ENCODE assay signal across 8 mouse cellular contexts in genomic region chr13:34462808-34463511, GRCm38 (mm10).
DNase-seq lines count a peak whose midpoint lies in the region; ATAC-seq and TF ChIP-seq lines count a peak whose summit lies in the region.
"Had no signal": no experiment of that assay in that cellular context is flagged by ENCODE, and none has a peak within 500 bp of the region (broad histone marks: within the 10 kb centered on the region; RNA-seq: fewer than 3 reads in every experiment).

No protein-coding gene starts in this region.

- TF ChIP-seq POLR2A in myocyte (IDR thresholded peaks at IDR 0.05; ENCODE audit: insufficient read length, low read depth), result no peak

- no peak overlapping the region for H3K4me2 ChIP-seq in lung, embryonic 14.5 days
- H3K4me2 ChIP-seq in forebrain, embryonic 16.5 days (ENCODE audit: low read length), result no peak overlapping the region
- no peak overlapping the region for H3K4me2 ChIP-seq in kidney, embryonic 14.5 days (replicated peaks; ENCODE audit: low read depth, low read length)
- H3K4me2 ChIP-seq in myocyte (ENCODE audit: low read depth), result peak overlapping the region; percentile 53

- H3K36me3 ChIP-seq in lung, embryonic 14.5 days (ENCODE audit: insufficient read depth), result no peaks in the 10 kb centered on the region
- no peaks in the 10 kb centered on the region for H3K36me3 ChIP-seq in forebrain, embryonic 16.5 days (ENCODE audit: control insufficient read depth, insufficient read depth)
- no peaks in the 10 kb centered on the region for H3K36me3 ChIP-seq in kidney, embryonic 14.5 days (ENCODE audit: control insufficient read depth, insufficient read depth, low read length)
- no peaks in the 10 kb centered on the region for H3K36me3 ChIP-seq in myocyte (ENCODE audit: control insufficient read depth, insufficient read depth)

- H3K9ac ChIP-seq in lung, embryonic 14.5 days, result no peak overlapping the region
- H3K9ac ChIP-seq in forebrain, embryonic 16.5 days (replicated peaks; ENCODE audit: low read depth, low read length), result no peak overlapping the region
- no peak overlapping the region for H3K9ac ChIP-seq in kidney, embryonic 14.5 days (ENCODE audit: low read depth, low read length)

- TF ChIP-seq CTCF in lung, embryonic 14.5 days (IDR thresholded peaks at IDR 0.05; ENCODE audit: low read depth), result no peak

- no peak overlapping the region for H3ac ChIP-seq in myocyte (ENCODE audit: control insufficient read depth, insufficient read length)

- no peaks in the 10 kb centered on the region for H3K79me2 ChIP-seq in myocyte (ENCODE audit: control insufficient read depth, insufficient read depth)

- H3K4me1 ChIP-seq in lung, embryonic 14.5 days (ENCODE audit: insufficient read depth), result peaks cover 13% of the 10 kb centered on the region
- peaks cover 8% of the 10 kb centered on the region for H3K4me1 ChIP-seq in forebrain, embryonic 16.5 days (replicated peaks; ENCODE audit: control insufficient read depth, insufficient read depth, low read length)
- peaks cover 5% of the 10 kb centered on the region; the same call in 1 of the 2 replicates for H3K4me1 ChIP-seq in kidney, embryonic 14.5 days (ENCODE audit: control insufficient read depth, insufficient read depth, low read length)

- peak; percentile 77 for DNase-seq in lung, embryonic 14.5 days
- DNase-seq in lung, postnatal 14 days, result no peak
- no peak for DNase-seq in frontal cortex, postnatal 25 days (ENCODE audit: low spot score in 2 of 2)

- peak; percentile 77 for ATAC-seq in lung, embryonic 14.5 days (ENCODE audit: insufficient read depth)
- peak; percentile 82 for ATAC-seq in forebrain, embryonic 16.5 days
- ATAC-seq in kidney, embryonic 14.5 days (ENCODE audit: low FRiP score, low TSS enrichment), result peak; percentile 81
- no peak for ATAC-seq in frontal cortex, adult (ENCODE audit: low TSS enrichment)

- no peak overlapping the region for H3K27ac ChIP-seq in lung, embryonic 14.5 days (ENCODE audit: low read depth)
- H3K27ac ChIP-seq in forebrain, embryonic 16.5 days (ENCODE audit: low read length), result no peak overlapping the region
- H3K27ac ChIP-seq in kidney, embryonic 14.5 days (ENCODE audit: low read depth, low read length), result no peak overlapping the region

- no peak overlapping the region for H3K4me3 ChIP-seq in lung, embryonic 14.5 days (ENCODE audit: low read depth, low read length)
- no peak overlapping the region for H3K4me3 ChIP-seq in forebrain, embryonic 16.5 days (replicated peaks; ENCODE audit: low read length)
- no peak overlapping the region for H3K4me3 ChIP-seq in kidney, embryonic 14.5 days (ENCODE audit: low read length)
- no peak overlapping the region for H3K4me3 ChIP-seq in myocyte
- H3K4me3 ChIP-seq: erythroblast, embryonic 14.5 days had no signal

- no peaks in the 10 kb centered on the region for H3K27me3 ChIP-seq in lung, embryonic 14.5 days (ENCODE audit: insufficient read depth, low read length)
- no peaks in the 10 kb centered on the region for H3K27me3 ChIP-seq in forebrain, embryonic 16.5 days (replicated peaks; ENCODE audit: control insufficient read depth, insufficient read depth, low read length)
- H3K27me3 ChIP-seq in kidney, embryonic 14.5 days (ENCODE audit: control insufficient read depth, insufficient read depth, low read length), result no peaks in the 10 kb centered on the region
- H3K27me3 ChIP-seq in myocyte (ENCODE audit: control insufficient read depth, insufficient read depth, insufficient read length), result no peaks in the 10 kb centered on the region

- 20% methylated on average over 2 of the region's 2 CpGs for WGBS in lung, embryonic 14.5 days
- 13% methylated on average over 2 of the region's 2 CpGs for WGBS in forebrain, embryonic 16.5 days
- WGBS in kidney, embryonic 14.5 days, result 41% methylated on average over 2 of the region's 2 CpGs

- H3K9me3 ChIP-seq in lung, embryonic 14.5 days (ENCODE audit: low read depth, low read length), result no peaks in the 10 kb centered on the region
- H3K9me3 ChIP-seq in forebrain, embryonic 16.5 days (ENCODE audit: control insufficient read depth, low read length), result no peaks in the 10 kb centered on the region
- no peaks in the 10 kb centered on the region for H3K9me3 ChIP-seq in kidney, embryonic 14.5 days (ENCODE audit: control insufficient read depth, low read length)

TF ChIP-seq in myocyte, 11 proteins besides CTCF, POLR2A, EP300 and RAD21:
- TF ChIP-seq MAX (IDR thresholded peaks at IDR 0.05; ENCODE audit: low read depth) (no peak), POLR2AphosphoS2 (IDR thresholded peaks at IDR 0.05; ENCODE audit: insufficient read length, low read depth) (no peak), MYOG (IDR thresholded peaks at IDR 0.05; ENCODE audit: control insufficient read depth in 1 of 3, insufficient read depth in 1 of 3, insufficient read length in 2 of 3, low read depth in 2 of 3) (peak in 1 of 3 experiments; percentile 33), E2F4 (IDR thresholded peaks at IDR 0.05; ENCODE audit: insufficient read depth) (no peak), REST (IDR thresholded peaks at IDR 0.05; ENCODE audit: insufficient read depth, insufficient read length) (no peak), USF1 (IDR thresholded peaks at IDR 0.05; ENCODE audit: low read depth) (no peak), MYOD1 (IDR thresholded peaks at IDR 0.05; ENCODE audit: control insufficient read depth in 1 of 3, insufficient read length in 2 of 3, low read depth in 2 of 3) (peak in 2 of 3 experiments; percentile 29 to 59), TCF3 (IDR thresholded peaks at IDR 0.05; ENCODE audit: insufficient read length, low read depth) (no peak), CEBPB (IDR thresholded peaks at IDR 0.05; ENCODE audit: insufficient read depth, poor library complexity, severe bottlenecking) (no peak), SRF (IDR thresholded peaks at IDR 0.05; ENCODE audit: control insufficient read depth, insufficient read length, low read depth) (no peak), TCF12 (IDR thresholded peaks at IDR 0.05; ENCODE audit: insufficient read depth, poor library complexity, severe bottlenecking) (no peak)
